Mouse (Mus musculus) ovary, postnatal 10 days (tissue): Measurements from ENCODE around the gene Adat1.
A peak's percentile ranks its signal among the peaks of the same experiment; 100 is the strongest.

Source experiments
- DNase-seq: peaks from one replicate; pipeline ENCODE4 v3.0.0; 2022; ENCODE audit warnings: low spot score

The Adat1 gene

GRCm38 (mm10) chr8:111992013-111992702 lies at the start of gene Adat1:
TSS of gene Adat1 (minus strand) at chr8:111992302.
- peak; percentile 38 for DNase-seq

GRCm38 (mm10) chr8:112037521-112037920 lies 45.4 kb upstream of the Adat1 start:
- no peak for DNase-seq

DNA sequence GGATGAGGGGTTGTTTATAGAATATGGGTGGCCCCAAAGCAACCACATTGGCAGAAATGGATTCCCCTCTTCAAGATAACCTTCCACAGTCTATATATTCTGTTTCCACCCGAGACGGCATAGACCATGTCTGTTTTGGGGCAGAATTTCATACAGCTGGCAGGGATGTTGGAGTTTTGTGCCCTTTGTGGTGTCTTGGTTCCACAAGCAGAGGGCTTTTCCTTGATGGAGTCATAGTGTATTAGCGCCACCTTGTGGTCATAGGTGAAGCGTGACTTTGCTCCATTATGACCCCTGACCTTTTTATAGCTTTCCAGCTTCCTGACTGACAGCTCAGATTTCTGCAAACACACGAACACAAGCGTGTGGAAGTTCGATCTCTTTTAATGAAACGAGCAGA lies 42.5 kb upstream of the Adat1 start:
- DNase-seq: no peak

DNA sequence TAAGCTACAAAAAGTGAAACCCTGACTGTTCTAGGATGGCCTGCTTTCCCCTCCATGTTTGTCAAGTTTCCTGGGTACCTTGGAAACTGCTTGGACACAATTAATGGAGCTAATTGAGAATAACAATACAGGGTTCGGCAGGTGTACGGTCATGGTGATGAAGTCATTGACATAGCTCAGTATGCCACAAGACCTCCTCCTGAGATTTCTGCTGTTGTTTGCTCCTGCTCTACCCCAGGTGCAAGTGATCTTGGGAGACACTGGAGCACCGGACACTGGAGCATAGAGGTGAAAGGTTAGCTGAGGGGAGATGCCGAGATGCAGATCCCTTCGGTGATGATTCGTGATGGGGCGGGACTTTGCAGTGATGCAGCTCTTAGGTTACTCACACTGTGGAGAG lies 41.0 kb upstream of the Adat1 start:
- no peak for DNase-seq

GRCm38 (mm10) chr8:112030663-112031062 lies 38.6 kb upstream of the Adat1 start:
- no peak for DNase-seq

GRCm38 (mm10) chr8:112029455-112029854 lies 37.4 kb upstream of the Adat1 start:
- DNase-seq: no peak

DNA sequence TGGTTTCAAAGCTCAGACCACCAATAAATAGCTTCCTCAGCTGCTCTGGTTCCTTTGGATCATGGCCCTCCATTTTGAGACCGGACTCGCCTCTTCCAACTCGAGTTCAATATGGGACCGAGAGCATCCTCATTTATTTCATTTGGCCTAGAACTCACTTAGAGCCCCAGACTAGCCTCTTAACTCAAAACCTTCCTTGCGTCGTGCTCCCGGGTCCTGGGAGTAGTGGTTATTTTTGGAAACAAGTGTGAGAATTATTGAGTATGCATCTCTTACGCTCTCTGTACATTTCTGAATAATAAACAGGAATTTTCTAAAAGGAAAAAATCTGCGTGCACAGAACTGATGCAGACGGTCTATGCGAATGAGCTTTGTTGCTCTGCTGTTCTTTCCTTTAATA lies 22.8 kb upstream of the Adat1 start, which contains the start of gene Gm6793:
Gene Gm6793, minus strand, starts transcription at position 101 of the 400 bp plus-strand sequence.
- no peak for DNase-seq

DNA sequence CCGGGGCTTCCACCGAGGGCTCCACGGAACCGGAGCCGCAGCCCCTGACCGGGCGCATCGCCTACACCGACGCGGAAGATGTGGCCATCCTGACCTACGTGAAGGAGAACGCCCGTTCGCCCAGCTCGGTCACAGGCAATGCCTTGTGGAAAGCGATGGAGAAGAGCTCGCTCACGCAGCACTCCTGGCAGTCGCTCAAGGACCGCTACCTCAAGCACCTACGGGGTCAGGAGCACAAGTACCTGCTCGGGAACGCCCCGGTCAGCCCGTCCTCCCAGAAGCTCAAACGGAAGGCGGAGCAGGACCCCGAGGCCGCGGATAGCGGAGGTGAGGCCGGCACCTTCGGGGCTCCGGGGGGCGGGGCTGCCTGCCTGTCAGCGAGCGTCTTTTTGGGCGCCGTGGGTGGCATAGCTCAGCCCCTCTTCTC lies 19.7 kb upstream of the Adat1 start:
- DNase-seq: peak; percentile 13

DNA sequence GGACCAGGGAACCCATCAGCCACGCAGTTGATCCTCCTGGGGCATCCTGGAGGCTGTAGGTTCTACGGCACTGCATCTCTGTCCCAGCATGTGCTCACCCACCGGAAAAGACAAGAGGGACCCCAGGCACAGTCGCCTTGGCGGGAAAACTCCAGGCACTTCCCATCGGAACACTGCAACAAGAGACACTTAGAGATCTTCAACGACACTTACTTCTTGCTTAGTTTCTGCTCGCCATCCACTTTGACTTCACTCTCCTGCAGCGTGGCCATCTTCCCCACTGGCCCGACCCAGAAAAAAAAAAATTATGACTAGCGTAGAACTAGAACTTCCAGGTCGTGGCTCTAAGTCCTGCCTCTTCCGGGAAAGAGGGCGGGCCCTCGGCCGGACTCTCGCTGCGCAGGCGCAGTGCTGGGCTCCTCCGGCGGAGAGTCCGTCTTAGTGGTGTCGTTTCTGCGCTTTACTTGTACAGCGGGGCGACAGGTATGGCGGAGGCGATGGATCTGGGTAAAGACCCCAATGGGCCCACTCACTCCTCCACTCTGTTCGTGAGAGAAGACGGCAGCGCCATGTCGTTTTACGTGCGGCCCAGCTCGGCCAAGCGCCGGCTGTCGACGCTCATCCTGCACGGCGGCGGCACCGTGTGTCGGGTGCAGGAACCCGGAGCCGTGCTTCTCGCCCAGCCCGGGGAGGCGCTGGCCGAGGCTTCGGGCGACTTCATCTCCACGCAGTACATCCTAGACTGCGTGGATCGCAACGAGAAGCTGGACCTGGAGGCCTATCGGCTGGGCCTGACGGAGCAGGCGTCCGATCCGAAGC lies 19.1 kb upstream of the Adat1 start, which contains the start of the genes Kars and Terf2ip:
Gene Kars, minus strand, starts transcription at position 327 of the 819 bp plus-strand sequence.
Gene Terf2ip, plus strand, starts transcription at position 402 of the 819 bp plus-strand sequence.
- DNase-seq: peak; percentile 80

DNA sequence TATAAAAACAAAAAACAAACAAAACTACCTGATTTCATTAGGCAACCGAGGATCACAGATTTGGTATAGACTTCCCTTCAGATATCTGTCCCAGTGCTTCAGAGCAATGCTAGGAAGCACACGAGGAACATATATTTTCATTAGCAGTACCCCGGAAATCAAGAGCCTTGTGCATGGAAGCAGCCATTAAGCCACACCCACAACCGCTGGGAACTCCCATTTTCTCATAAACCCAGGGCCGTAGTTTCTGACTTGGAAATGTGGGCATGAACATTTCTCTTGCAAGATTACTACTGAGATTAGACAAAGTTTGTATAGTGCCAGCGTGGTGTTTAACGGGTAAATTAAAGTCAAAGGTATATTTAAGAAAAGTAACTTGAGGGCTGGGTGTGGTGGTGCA lies 17.5 kb upstream of the Adat1 start:
- no peak for DNase-seq

DNA sequence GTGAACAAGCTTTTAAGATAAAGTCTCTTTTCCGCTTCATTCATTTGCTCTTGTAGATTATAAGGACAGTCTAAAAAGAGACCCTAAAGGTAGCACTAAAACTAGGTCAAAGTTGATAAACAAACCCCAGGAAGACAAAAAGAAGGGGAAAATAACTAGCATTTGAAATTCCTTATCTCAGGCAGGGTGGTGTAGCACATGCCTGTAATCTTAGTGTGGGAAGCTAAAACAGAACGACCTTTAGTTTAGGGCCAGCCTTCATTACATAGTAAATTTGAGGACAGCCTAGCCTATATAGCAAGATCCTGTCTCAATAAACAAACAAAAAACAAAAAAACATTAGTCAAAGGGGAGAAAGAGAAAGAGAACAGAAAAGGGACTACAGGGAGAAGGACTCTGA lies 15.6 kb upstream of the Adat1 start:
- no peak for DNase-seq

GRCm38 (mm10) chr8:112005601-112006000 lies 13.5 kb upstream of the Adat1 start:
- DNase-seq: no peak

DNA sequence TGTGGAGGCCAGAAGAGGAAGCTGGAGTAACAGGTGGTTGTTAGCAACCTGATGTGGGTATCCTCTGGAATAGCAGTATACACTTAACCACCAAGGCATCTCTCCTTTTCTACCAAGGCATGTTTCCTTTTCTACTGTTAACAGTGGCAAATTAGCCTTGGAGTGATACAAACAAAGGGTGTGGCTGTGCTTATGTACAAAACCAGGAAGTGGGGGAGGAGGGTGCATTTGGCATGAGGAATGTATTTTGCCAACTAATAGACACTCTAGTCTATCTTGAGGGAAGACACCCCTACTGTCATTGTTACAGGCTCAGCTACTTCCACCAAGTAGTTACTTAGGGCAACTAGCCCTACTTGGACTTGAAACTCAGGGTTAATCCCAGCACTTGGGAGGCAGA lies 12.7 kb upstream of the Adat1 start:
- no peak for DNase-seq

- DNase-seq: no peak
These were observed 569 bp upstream of the Adat1 start for GRCm38 (mm10) chr8:111992703-111993039.

- no peak for DNase-seq
These were observed 824 bp downstream of the Adat1 start for GRCm38 (mm10) chr8:111991278-111991677.

DNA sequence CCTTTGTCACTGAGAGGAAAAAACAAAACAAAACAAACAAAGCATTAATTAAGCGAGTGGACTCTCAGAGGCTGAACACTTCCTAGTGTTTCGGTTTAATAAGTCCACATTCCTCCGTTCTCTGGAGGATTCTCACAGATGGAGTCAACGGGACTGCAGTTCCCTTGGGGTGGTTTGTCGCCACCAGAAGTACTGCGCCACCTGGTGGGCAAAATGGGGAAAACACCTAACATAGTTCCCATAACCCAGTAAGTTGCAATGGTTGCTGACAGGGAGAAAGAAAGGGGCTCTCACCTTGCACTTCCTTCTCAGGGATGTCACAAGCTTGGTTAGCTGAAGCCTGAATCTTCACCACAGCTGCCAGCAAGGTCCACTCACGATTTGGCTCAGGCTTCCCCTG lies 2.2 kb downstream of the Adat1 start:
- peak; percentile 50 for DNase-seq

DNA sequence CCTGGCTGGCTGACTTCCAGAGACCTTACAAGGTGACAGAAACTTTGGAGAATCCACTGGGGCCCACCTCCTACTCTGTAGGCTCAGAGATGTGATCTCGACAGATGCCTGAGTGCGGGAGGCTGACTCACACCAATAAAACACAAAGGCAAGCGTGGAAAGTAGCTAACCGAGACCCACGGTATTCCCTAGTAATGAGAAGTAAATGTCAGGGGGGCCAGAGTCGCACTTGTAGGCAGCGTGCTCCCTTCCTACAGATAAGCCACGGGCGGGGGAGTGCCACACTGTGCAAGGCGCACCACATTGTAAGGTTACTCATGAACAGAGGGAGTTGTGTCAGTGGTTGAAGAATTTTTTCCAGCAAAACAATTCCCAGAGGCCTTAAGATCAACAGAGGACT lies 7.6 kb downstream of the Adat1 start:
- no peak for DNase-seq

GRCm38 (mm10) chr8:111982116-111982515 lies 10.0 kb downstream of the Adat1 start:
- DNase-seq: no peak

DNA sequence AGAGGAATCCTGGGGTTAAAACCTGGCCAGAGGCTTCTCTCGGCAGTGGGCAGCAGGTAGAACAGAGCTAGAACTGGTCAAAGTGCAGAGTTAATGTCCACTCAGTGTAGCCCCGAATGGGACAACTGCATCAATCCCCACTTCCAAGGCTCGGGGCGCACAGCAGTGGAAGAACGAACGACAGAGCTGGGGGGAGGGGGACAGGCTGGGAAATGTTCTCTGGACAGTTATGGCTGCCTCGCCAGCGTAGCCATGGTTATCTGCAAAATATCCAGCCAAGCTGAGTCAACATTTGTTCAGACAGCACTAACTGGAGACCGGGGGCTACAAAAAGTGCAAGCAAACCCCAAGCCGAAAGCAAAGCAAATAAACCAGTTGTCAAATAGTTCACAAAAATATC lies 14.0 kb downstream of the Adat1 start:
- no peak for DNase-seq

- no peak for DNase-seq
These were observed 15.8 kb downstream of the Adat1 start for GRCm38 (mm10) chr8:111976326-111976725.

DNA sequence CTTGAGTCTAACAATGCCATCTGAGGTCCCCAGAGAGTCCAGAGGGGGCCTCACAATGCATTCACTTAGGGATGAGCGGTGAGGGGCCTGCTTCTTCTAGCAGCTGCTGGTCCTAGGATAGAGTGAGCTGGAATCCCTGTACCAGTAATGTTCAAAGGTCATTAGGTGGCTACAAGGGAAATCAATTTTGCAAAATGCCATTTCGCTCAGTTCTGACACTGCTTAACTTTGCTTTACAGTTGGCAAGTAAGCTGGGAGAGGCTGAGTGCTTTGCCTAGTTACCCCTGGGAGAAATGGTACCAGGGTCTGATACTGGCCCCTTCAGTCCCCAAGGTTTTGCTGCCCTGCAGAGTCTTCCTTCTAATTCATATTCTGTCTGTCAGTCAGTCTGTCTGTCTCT lies 16.4 kb downstream of the Adat1 start:
- DNase-seq: no peak

GRCm38 (mm10) chr8:111974138-111974537 lies 18.0 kb downstream of the Adat1 start:
- no peak for DNase-seq

DNA sequence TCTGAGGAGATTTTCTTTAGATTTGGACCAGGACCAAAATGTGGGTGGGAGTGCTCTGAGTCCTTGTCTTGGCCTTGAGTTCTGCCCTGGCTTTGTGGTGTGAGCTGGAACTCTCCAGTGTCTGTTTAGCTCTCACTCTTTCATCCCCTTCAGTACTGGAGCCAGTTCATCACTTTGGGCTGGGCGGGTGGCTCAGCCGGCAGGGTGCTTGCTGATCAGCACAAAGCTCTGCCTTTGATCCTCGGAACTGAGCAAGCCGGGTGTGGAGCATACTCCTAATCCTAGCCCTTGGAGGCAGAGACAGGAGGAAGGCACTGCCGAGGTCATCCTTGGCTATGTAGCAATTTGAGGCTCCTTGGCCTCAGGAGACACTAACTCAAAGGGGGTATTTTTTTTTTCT lies 23.1 kb downstream of the Adat1 start:
- DNase-seq: no peak
